Mouse (Mus musculus): ENCODE data around the gene Erich2.

Erich2 gene

DNA sequence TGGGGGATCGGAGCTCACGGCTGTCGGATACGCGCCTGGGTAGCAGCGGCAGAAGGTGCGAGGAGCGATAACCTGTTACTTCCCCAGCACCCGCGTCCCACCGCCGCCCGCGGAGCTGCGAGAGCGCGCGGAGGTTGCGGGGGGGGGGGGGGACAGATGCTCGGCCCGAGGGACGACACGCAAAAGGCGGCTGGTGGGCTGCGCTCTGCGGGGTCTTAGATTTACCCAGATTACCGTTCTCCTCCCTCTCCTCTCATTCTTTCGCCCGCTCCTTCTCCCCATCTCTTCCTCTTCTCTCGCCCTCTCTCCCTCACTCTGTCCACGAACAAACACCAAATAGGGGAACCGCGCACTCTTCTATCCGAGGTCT, 54.0 kb downstream of the Erich2 start:
- no peak for DNase-seq (ENCODE audit: low spot score)

- no peak for DNase-seq (ENCODE audit: low spot score)
Observed at GRCm38 (mm10) chr2:70562981-70563671, 54.5 kb downstream of the Erich2 start.

GRCm38 (mm10) chr2:70563721-70564645, 55.4 kb downstream of the Erich2 start:
- DNase-seq (ENCODE audit: low spot score): no peak

- peak; percentile 52 for DNase-seq (ENCODE audit: low spot score)
Observed at GRCm38 (mm10) chr2:70564646-70565315, 56.2 kb downstream of the Erich2 start.

- no peak for DNase-seq (ENCODE audit: low spot score)
Observed at GRCm38 (mm10) chr2:70565651-70566602, 57.3 kb downstream of the Erich2 start.

GRCm38 (mm10) chr2:70566603-70566981, 58.0 kb downstream of the Erich2 start:
- DNase-seq (ENCODE audit: low spot score): no peak

GRCm38 (mm10) chr2:70567071-70567681, 58.6 kb downstream of the Erich2 start:
- peak; percentile 77 for DNase-seq (ENCODE audit: low spot score)

- DNase-seq (ENCODE audit: low spot score): no peak
Observed at GRCm38 (mm10) chr2:70567682-70568077, 59.1 kb downstream of the Erich2 start.

- peak; percentile 58 for DNase-seq (ENCODE audit: low spot score)
Observed at GRCm38 (mm10) chr2:70568198-70568941, 59.8 kb downstream of the Erich2 start.

DNA sequence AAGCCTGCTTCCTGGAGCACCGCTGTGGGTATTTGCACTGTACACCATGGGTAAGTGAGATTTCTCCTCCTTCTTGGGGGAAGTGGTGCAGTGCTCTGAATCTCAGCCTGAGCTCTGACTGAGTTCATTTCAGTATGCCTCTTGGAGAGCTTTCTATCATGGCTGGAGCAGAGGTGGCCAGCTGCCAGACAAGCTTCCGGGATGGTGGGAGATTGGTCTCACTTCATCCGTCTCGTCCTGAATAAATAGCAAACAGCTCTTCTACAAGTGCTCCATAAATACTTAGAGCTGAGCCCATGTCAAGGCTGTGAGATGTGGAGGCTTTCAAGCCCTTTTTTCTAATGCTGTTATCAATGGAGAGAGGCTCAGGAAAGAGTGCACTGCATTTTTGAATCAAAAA, 63.1 kb downstream of the Erich2 start:
- no peak for DNase-seq (ENCODE audit: low spot score)

DNA sequence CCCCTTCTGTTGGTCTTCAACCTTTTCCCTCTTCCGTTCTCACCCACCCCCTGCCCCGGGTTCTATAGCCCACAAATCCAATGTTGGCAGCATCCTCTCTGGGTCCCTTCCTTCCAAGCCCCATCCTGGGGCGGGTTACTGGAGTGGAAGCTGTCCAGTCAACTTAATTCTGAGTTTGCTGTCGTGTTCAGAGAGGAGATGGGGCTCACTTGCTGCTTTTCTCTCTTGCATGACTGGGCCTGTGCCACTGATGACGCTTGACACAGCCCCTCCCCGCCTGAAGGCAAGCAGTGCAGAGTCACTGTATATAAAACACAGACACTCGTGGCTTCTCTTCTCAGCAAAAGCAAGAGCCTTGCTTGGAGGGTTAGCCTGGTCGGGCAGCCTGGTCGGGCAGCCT, 63.6 kb downstream of the Erich2 start:
- DNase-seq (ENCODE audit: low spot score): no peak

- no peak for DNase-seq (ENCODE audit: low spot score)
Observed at GRCm38 (mm10) chr2:70573544-70574210, 65.1 kb downstream of the Erich2 start.

GRCm38 (mm10) chr2:70588200-70588599, 79.6 kb downstream of the Erich2 start:
- no peak for DNase-seq (ENCODE audit: low spot score)
